Mouse (Mus musculus): Measurements from ENCODE around the gene Aes.

Gene Aes

GRCm38 (mm10) chr10:81544296-81545160 is 14.8 kb upstream of the Aes start:
- DNase-seq (ENCODE audit: low read depth, low spot score) = no peak

- peak; percentile 100 for DNase-seq (ENCODE audit: low read depth, low spot score)
Measured at GRCm38 (mm10) chr10:81545161-81545747, 14.0 kb upstream of the Aes start, which contains the start of gene Gna11. TSS of gene Gna11 (minus strand) at chr10:81545190.

- no peak for DNase-seq (ENCODE audit: low read depth, low spot score)
Measured at GRCm38 (mm10) chr10:81546332-81546731, 13.0 kb upstream of the Aes start.

- DNase-seq (ENCODE audit: low read depth, low spot score) = no peak
Measured at GRCm38 (mm10) chr10:81546788-81547571, 12.3 kb upstream of the Aes start.

- DNase-seq (ENCODE audit: low read depth, low spot score) = no peak
Measured at GRCm38 (mm10) chr10:81548944-81549343, 10.3 kb upstream of the Aes start.

GRCm38 (mm10) chr10:81550257-81550656 is 9.0 kb upstream of the Aes start:
- DNase-seq (ENCODE audit: low read depth, low spot score) = peak; percentile 79

GRCm38 (mm10) chr10:81551597-81552102 is 7.6 kb upstream of the Aes start:
- DNase-seq (ENCODE audit: low read depth, low spot score) = peak; percentile 82

- no peak for DNase-seq (ENCODE audit: low read depth, low spot score)
Measured at GRCm38 (mm10) chr10:81553232-81553631, 6.1 kb upstream of the Aes start.

- DNase-seq (ENCODE audit: low read depth, low spot score) = no peak
Measured at GRCm38 (mm10) chr10:81553807-81554755, 5.2 kb upstream of the Aes start.

- DNase-seq (ENCODE audit: low read depth, low spot score) = no peak
Measured at GRCm38 (mm10) chr10:81556282-81556681, 3.0 kb upstream of the Aes start.

- DNase-seq (ENCODE audit: low read depth, low spot score) = no peak
Measured at GRCm38 (mm10) chr10:81557491-81557890, 1.8 kb upstream of the Aes start.

- no peak for DNase-seq (ENCODE audit: low read depth, low spot score)
Measured at GRCm38 (mm10) chr10:81559627-81560539, 595 bp downstream of the Aes start.

GRCm38 (mm10) chr10:81560719-81561459 is 1.6 kb downstream of the Aes start:
- no peak for DNase-seq (ENCODE audit: low read depth, low spot score)

GRCm38 (mm10) chr10:81562411-81562810 is 3.1 kb downstream of the Aes start:
- no peak for DNase-seq (ENCODE audit: low read depth, low spot score)

GRCm38 (mm10) chr10:81563481-81563880 is 4.2 kb downstream of the Aes start:
- no peak for DNase-seq (ENCODE audit: low read depth, low spot score)

GRCm38 (mm10) chr10:81564216-81564615 is 4.9 kb downstream of the Aes start:
- DNase-seq (ENCODE audit: low read depth, low spot score) = no peak

- peak; percentile 65 for DNase-seq (ENCODE audit: low read depth, low spot score)
Measured at GRCm38 (mm10) chr10:81564734-81565133, 5.4 kb downstream of the Aes start.

GRCm38 (mm10) chr10:81565257-81566228 is 6.3 kb downstream of the Aes start:
- no peak for DNase-seq (ENCODE audit: low read depth, low spot score)
